Mouse (Mus musculus) embryonic fibroblast, embryonic 13.5 days (primary cell): ENCODE data around the gene Nlrc5.

Experiments used
- CTCF ChIP-seq: IDR thresholded peaks from 2 replicates; pipeline ENCODE4 v1.5.1; 2011; ENCODE audit warnings: mild to moderate bottlenecking, control low read depth, low read length, moderate library complexity, borderline replicate concordance; ENCODE audit not compliant: insufficient read depth
- POLR2A ChIP-seq: IDR thresholded peaks from 2 replicates; pipeline ENCODE4 v1.6.1; 2011; ENCODE audit warnings: low read depth, mild to moderate bottlenecking, control low read depth, low read length, moderate library complexity

DNA sequence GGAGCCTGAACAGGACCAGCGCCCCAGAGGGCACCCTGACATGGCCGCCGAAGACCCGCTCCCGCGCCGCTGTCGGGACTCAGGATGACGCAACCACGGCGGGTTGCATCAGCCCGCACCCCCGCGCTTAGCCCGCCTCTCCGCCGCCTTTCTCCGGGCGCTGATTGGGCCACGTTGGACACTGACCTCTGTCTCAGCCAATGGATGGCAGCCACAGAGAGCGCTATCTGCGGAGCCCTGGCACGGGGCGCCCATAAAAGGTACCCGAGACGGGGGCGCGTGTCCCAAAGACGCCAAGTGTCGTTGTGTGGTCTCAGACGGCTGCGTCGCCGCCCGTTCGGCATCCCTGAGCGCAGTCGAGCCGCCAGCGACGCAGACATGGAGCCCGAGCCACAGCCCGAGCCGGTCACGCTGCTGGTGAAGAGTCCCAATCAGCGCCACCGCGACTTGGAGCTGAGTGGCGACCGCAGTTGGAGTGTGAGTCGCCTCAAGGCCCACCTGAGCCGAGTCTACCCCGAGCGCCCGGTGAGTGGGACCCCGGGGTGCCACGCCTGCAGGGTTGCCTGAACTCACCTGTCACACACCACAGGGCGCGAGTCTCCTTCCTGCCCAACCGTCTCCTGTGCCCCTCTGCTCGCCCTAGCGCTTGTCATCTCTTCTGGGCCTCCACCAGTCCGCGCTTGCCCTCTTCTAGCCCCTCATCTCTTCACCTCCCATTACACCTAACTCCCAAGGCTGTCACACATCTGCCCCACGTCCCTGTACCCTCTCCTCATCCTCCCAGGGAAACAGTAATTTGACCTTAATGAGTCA, 47.7 kb upstream of the Nlrc5 start, which contains the start of gene Herpud1:
- TF ChIP-seq CTCF (no peak), POLR2A (peak; percentile 97)
